Mouse (Mus musculus): ENCODE measurements around the gene Ptprr.
A peak's percentile ranks its signal among the peaks of the same experiment; 100 is the strongest.

The Ptprr gene

DNA sequence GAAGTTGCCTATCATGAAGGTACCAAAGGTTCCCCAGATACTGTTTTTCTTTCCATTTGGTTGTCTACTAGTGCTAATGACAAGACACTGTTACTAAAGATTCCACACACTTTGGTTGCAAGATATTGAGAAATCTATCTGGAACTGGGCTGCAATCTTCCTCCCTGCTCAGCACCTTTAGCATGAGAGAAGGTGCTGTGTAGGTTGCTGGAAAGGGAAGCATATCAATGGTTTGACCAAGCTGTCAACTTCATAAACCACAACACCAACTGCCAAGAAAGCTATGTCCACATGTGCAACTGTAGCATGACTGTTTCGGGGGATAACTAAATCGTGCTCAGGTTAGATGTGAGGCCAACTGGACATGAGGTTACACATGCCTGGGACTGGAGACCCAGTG, 103.5 kb downstream of the Ptprr start:
- no peak for DNase-seq

DNA sequence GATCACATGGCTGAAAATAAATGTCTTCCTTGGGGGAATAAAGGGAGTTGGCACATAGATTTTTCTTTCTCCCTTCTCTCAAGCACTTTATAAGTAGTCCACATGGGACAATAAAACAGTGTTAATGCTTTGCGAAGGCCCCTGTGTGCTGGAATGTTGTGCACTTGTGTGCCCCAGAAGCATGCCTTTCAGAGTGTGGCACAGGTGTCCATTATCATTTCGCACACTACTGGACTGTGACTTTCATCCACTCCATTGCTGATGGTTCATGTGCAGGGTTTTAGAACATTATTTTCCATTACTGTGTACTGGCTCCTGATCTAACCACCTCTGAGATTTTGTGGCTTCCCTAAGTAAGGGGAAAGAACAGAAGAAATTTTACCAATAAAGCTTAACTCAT, 105.8 kb downstream of the Ptprr start:
- no peak for DNase-seq

DNA sequence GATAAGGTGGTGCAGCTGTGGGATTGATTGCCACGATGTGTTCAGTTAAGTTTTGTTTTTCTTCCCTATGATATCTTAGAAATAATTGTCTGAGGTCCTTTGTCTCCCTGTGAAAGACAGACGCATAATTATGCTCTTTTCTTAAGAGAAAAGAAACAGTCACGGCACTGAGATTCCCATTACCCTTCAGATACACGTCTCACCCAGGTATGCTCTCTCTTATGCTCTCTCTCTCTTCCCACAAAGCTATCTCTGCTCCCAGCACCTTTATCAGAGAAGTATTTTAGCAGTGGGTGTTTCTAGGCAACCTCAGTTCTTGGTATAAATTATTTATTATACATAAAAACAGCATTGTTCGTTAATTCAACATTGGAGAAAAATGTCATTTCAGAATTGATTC, 107.4 kb downstream of the Ptprr start:
- no peak for DNase-seq

DNA sequence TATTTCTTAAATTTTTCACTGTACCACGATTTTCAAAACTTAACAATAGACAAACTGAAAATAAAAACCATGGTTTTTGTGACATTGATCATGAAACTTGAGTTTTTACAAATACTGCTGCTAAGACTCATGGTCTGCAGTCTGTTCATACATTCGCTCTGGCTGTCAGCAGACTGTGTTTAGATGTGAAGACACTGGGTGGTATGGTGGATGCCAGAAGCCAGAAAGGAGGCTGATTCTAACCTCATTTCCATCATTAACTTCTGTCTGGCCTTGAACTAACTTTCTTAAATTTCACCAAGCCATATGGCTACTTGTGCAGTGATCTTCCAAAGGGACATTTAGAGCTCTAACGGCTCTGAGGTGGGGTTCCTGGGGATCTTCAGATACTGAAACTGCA, 112.4 kb downstream of the Ptprr start:
- no peak for DNase-seq

DNA sequence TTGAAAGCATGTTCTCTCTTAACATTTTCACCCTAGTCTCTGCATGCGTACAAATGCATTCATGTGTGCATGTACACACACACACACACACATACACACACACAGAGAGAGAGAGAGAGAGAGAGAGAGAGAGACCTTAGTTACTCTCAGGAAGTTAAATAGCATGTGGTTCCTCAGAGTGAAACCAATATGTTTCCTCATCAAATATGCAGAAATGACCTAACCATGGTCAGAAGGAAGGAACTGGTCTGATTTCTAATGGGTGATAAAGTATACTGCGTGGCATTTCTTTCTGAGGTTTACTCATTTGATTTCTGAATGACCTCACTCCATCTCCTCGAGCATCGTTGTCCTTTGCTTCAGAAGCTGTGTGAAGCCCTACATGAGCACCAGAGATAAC, 113.2 kb downstream of the Ptprr start:
- DNase-seq, result no peak

DNA sequence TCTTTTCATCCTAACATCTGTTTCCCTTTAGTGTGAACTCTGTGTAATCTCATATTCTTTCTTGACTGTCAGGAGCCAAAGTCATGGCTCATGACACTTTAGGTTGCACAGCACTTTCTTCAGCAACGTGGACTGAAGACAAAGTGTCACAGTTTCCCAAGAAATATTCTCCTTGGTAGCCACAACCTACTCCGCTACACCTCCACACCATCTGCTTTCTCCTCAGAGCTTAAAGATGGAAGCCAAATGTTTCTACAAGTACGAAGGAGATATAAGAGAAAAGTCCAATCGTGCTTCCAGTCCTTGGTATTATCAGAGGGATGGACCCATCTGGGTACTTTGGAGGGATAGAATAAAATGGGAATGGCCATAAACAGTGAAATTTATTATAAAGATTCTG, 114.2 kb downstream of the Ptprr start:
- no peak for DNase-seq

DNA sequence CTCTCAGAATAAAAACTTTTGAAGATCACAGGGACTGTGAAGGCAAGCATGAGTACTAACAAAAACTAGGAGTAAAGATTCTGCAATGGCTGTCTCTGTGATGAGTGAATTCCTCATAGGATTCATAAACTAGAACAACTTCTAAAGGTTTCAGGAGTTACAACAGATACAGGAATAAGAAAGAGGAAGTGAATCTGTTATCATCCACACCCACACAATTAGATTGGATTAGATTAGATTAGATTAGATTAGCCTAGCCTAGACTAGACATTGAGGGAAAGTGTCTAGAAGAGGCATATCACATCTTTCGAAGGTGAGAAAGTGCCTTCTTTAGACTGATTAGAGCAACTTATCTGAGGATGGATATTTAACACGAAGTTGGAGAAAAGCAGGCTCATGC, 117.2 kb downstream of the Ptprr start:
- DNase-seq, result no peak

DNA sequence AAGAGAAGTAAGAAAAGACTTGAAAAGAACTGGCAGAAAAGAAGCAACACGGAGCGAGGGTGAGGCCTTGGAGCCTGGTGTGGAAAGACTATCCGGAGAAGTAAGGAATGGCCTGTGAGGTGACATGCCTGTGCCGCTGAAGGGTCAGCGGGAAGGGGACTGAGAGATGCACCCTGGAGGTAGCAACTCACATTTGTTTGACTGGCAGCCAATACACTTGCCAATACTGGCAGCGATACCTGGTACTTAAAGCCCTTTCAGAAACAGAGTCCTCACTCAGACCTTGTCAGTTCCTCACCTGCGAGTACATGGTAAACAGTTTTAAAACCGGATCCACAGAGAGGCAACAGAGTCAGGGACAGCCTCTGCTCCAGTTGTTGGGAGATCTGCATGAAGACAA, 122.2 kb downstream of the Ptprr start:
- DNase-seq, result peak; percentile 48

DNA sequence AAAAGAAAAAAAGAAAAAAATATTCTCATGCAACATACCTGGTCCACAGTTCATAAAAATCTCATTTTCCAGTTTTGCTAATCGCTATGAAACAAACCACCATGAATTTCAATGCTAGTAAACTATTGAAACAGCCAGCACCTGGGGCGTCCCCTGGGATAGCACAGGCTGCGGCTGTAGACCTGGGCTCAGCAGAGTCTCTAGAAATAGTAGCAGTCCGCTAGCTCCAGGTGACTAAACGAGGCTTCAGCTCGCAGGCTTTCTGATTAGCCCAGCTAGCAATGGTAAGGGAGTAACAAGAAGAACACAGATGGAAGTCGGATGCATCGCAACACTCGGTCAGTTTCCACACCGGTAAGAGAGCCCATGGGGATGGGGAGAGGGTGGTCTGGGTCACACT, 125.7 kb downstream of the Ptprr start:
- DNase-seq, result peak; percentile 21

DNA sequence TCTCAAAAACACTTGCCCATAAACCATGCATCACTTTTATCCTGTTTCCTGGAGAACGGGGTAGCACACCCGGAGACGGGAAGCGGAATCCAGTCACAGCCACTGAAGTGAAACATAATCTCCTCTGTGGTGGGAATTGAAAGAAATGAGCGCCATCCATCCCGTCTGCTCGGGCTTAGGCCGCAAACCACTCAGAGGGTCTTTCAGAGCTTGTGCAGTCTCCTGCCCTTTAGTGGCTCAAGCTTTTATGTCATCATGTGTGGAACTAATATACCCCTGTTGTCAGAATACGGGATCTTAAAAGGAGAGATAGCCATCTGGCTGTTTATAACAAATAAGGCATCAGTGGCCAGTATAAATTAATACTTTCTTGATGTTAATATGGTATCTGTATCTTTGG, 128.1 kb downstream of the Ptprr start:
- DNase-seq, result no peak

DNA sequence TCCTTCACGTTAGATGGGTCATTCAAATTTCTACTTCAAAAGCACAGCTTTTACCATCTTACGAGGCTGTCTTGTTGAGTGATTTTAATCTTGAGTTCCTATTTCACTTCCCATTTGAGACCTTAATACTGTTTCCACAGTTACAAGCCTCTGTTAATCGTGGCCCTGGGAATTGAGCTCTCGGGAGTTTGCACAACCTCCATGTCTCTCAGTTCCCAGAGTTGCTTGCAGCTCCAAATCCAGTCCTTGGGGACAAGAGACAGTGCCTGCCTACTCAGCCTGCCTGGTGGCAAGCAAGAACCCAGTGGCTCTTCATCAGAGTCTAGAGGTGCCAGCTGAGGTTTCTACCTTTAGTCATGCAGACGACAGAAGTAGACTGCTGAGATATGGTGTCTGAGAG, 136.7 kb downstream of the Ptprr start:
- no peak for DNase-seq

DNA sequence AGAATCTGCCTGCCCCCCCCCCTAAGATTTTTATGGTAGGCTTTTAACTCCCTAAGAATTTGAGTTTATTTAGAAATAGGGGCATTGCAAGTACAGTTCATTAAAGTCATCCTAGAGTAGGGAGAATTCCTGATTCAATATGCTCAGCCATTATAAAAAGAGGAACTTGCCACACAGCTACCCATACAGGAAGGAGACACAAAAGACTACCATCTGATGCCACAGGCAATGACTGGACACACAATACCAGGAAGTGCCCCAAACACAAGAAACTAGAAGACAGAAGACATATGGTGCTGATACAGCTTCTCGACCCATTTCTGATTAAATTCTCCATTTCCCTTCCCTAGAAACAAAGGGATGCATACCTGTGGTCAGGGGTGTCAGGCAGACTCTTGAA, 138.7 kb downstream of the Ptprr start:
- DNase-seq, result no peak

DNA sequence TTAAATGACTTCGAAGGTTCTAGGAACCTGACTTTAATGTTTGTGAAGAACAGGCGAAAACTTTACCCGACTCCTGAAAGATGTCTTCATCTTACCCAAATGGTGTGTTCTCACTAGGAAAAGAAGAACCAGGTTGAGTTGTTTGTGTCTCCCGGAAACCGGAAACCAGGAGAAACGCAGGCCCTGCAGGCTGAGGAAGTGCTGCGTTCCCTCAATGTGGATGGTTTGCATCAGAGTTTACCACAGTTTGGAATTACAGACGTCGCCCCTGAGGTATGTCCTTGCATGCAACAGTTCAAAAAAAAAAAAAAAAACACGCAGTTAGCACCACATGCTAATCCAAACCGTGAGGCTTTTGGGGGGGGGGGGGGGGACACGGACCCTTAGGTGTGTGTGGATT, 144.3 kb downstream of the Ptprr start:
- DNase-seq, result no peak

DNA sequence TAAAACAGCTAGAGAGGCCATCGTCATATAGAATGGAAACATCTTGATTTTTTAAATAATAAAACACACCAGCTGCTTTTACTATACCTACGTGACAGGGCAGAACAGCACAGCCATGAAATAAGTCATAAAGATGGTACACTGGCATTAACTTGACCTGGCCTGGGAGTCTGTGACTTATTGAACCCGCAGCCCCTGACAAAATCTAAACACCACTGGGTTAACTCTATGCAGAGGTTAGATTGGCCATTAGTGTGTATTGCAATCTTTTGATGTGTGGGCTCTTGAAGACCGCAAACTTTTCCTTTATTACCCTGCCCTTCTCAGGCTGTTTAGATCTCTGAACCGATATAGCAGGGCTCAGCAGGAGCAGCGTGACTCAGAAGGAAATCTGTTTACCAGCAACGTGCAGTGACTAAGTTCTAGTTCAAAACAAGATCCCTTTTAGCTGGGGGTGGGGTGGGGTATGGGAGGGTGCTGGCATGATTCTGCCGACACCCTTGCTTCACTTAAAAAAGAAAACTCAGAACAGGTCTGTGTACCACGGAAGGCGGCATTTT, 157.4 kb downstream of the Ptprr start:
- DNase-seq, result no peak

DNA sequence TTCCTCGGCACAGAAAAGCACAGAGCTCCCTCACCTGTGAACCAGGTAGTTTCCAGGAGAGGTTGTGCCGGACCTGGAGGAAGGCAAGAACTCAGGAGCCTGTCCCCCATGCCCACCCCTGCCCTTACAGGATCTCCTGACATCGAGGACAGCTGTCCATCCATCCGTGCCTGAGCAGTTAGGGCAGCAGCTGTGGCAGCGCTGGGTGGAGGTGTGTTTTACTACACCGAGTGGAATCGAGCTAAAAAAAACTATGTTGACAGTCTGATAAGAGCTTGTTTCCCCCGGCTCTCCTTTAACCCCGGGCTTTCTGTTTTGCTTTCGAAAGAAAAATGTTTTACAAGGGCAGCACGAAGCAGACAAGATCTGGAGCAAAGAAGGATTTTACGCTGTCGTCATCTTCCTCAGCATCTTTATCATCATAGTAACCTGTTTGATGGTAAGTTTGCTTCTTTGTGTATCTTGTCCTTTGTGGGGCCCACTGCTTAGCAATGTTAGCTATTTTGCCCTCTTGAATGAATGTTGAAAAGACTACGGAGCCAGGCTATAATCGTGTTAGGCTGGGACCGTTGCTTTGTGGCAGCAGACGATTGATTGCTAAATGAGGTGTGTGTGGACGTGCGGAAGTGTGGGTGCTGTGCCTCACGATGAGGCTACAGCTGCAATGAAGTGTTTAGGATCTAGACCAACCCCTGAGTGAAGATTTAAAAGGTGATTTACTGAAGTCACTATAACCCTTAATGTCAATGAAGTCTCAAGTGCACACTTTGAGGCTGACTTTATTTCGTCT, 159.6 kb downstream of the Ptprr start:
- DNase-seq, result no peak

DNA sequence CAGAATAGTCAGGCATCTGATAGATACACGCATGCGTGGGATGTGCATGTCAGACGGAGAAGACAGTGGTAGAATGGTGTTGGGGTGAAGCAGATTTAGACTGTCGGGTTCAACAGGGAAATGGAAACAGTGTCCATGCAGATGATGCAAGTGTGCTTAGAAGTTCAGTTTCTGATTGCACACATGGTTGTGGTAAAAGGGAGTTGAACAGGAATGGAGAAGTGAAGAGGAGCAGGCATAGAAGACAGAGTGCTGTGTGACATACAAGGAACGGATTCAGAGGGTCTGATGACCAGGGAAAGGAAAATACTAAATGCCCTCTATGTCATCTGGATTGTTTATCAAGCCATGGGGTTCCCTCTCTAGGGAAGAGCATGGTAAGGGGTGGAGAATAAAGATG, 163.2 kb downstream of the Ptprr start:
- DNase-seq, result no peak

DNA sequence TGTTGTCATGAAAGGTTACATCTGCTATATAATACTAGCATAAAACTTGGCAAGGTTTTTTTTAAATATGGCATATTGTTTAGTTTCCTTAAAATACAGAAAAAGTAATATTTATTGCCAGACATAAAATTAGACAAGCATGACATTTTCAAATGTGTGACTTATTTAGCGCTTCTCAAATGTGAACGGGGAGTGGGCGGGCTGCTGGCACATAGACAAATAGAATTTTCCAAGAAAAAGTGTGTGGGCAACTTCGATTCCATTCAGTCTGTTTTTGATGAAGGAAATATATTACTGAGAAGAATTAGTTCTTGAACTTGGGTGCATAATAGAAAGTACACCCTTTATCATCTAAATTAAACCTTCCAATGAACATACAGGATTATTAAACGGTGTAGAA, 164.2 kb downstream of the Ptprr start:
- DNase-seq, result no peak

DNA sequence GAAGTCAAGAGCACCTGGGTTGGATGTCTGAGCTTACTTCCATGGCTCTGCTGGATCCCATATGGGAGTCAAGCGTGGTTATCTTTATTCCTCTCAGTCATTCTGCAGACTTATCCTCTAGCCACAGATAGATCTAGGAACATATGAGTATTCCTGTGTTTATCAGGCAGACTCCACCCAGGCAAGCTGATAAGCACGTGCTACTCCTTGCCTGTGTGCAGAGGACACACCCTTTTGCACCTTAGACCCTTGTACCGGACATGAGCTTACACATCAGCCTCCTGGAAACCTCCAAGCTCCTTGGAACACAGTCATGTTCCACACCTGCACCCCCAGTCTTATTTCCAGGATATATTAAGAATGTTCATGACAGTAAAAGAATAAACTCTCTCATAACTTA, 165.2 kb downstream of the Ptprr start:
- DNase-seq, result no peak

DNA sequence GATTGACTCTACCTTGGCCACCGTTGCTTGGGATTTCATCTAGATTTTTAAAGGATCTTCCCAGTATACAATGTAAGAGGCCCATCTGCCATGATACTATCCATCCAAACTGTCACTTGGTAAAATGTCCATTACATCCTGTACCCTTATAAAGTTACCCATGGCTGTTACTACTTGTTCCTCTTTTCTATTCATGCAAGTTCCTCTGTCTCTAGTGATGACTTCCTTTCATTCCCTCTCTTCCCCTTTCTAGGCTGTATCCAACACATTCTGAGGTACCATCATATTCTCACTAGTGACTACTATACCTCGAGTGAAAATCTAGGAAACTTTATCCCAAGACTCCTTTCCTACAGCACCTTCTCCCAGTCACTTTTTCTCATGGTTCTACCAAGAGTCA, 173.7 kb downstream of the Ptprr start:
- no peak for DNase-seq

DNA sequence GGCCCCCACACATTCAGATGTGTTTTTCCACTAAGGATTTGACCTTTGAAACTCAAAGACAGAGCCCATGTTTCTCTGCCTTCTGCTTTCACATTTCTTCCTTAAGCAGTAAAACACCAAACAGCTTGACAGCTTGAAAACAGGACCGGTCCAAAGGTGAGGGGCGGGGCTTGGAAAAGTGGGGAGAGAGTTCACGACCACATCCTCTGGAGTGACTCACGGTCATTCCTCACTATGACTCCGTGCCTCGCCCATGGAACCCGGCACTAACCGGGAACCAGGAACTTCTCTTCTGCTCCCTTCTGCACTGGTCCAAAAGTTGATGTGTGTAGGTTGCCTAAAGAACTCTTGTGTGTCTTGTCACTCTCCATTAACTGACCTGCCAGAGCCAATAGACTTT, 174.3 kb downstream of the Ptprr start:
- no peak for DNase-seq

DNA sequence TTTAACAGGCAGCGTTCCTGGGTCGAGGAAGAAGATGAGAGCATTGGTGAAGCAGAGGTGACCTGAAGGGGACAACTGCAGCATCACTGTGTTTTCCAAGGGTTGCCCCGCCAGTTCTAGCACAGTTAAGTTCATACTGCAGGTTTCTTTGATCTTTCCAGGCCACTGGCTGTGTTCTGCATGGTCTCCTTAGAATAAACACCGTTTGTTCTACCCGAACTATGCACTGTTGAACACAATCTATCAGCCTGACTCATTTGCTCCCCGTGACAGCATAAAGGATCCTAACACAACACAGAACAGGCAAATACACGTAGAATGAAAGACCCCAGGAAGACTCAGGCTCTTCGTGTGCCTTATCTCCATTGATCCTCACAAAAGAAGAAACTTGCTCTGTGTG, 176.4 kb downstream of the Ptprr start:
- no peak for DNase-seq

DNA sequence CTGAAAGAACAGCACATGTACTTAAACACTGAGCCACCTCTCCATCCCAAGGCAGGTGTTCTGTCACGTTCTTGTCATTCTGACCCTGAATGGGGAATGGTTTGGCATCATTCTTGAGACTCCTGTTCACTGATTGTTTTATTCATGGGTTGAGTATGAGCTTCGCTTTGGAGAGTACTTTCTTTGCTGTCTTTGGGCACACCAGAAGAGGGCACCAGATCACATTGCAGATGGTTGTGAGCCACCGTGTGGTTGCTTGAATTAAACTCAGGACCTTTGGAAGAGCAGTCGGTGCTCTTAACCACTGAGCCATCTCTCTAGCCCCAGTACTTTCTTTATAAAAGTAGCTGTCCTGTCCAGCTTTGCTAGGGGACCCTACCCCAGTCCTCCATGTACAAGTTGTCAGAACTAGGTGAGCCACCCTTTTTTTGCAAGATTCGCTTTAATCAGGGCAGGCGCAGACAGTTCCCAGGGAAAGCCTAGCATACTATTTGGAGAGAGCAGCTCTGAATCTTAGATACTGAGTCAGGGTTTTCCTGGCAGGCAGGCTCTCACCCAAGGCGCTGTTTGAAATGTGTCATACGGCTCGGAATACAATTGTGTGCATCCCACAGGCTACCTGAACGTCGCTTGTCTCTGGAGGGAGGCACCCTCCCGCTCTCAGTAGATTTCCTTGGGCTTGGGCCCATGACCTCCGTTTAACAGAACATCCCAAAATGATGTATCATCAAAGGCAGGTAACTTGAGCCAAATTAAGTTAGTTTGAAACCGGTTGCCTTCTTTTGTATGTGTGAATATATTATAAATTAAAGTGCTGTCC, 178.8 kb downstream of the Ptprr start:
- DNase-seq, result peak; percentile 57

DNA sequence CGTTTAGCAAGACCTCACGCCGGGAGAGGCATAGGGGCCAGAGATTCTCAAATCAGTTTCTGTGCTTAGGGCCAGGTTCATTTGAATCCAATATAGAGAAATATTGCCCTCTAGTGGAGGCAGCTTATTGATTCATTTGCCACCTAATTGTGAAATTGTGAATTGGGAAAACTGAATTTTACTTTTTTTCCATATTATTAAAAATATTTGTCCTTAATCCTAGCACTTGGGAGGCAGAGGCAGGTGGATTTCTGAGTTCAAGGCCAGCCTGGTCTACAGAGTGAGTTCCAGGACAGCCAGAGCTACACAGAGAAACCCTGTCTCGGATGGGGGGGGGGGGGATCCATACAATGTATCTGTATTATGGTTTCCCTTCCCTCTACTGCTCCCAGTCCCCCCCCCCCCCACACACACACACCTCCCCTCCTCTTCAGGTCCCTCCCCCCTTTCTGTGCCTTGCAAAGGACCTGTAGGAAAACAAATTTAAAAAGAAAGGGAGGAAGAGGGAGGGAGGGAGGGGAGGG, 179.5 kb downstream of the Ptprr start:
- DNase-seq, result no peak

DNA sequence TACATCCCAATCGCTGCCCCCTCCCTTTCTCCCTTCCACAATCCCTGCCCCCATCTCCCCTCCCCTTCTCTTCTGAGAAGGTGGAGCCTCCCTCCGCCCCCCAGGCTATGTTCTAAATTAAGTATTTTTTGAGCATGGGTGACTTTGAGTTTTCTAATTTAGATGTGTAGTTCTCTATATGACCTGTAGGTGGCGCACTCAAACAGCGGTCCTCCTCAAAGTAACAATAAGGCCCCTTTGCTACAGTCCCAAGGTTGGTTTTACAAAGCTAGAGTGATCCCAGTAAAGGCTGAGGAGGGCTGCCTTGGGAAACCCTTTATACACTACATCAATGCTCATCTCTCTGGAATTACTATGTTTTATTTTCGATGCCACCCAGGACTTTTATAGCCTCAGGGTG, 181.0 kb downstream of the Ptprr start:
- peak; percentile 10 for DNase-seq
